Comparison of ENCODE assay signal across 9 mouse cellular contexts in the genomic region with DNA sequence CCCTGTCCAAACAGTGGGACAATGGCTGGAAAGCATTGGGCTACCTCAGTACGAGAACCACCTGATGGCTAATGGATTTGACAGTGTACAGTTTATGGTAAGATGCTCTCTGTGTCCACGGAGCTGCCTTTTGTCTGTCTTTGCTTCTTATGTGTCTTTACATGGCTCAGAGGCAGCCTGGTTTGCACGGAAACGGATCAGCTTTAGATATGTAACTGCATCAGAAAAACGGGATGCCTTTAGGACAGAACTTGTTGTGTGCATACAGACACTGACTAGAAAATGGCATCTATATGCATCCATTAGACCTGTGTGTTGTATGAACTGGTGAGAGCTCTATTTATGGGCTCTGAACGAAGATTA.
DNase-seq lines count a peak whose midpoint lies in the region; ATAC-seq lines count a peak whose summit lies in the region.
"Had no signal": no experiment of that assay in that cellular context is flagged by ENCODE, and none has a peak within 500 bp of the region (broad histone marks: within the 10 kb centered on the region; RNA-seq: fewer than 3 reads in every experiment).

No protein-coding gene starts in this region.

- H3K9me3 ChIP-seq in heart, embryonic 12.5 days (replicated peaks) = 0 out of 2 replicates have a peak, but pooled peaks cover 2% of the 10 kb centered on the region
- H3K9me3 ChIP-seq in neural tube, embryonic 11.5 days (ENCODE audit: control insufficient read depth, low read length) = no peaks in the 10 kb centered on the region
- no peaks in the 10 kb centered on the region for H3K9me3 ChIP-seq in hindbrain, embryonic 15.5 days
- no peaks in the 10 kb centered on the region for H3K9me3 ChIP-seq in neural tube, embryonic 15.5 days (replicated peaks)

- peak overlapping the region; percentile 63 for H3K4me2 ChIP-seq in heart, embryonic 12.5 days
- H3K4me2 ChIP-seq in neural tube, embryonic 11.5 days (ENCODE audit: low read depth) = peak overlapping the region; percentile 41
- peak overlapping the region; percentile 60 for H3K4me2 ChIP-seq in hindbrain, embryonic 15.5 days
- peak overlapping the region; percentile 63 for H3K4me2 ChIP-seq in neural tube, embryonic 15.5 days

- intact Hi-C loops in heart, postnatal 10 days (cut with DNase I) = no loop called here

- H3K4me1 ChIP-seq in heart, embryonic 12.5 days (replicated peaks) = peaks cover 8% of the 10 kb centered on the region; the same call in 1 of the 2 replicates
- 0 out of 2 replicates have a peak, but pooled peaks cover 2% of the 10 kb centered on the region for H3K4me1 ChIP-seq in neural tube, embryonic 11.5 days (ENCODE audit: control insufficient read depth, insufficient read depth, low read length)
- peaks cover 5% of the 10 kb centered on the region; the same call in 1 of the 2 replicates for H3K4me1 ChIP-seq in hindbrain, embryonic 15.5 days (replicated peaks)
- peaks cover 4% of the 10 kb centered on the region; the same call in 1 of the 2 replicates for H3K4me1 ChIP-seq in neural tube, embryonic 15.5 days
- H3K4me1 ChIP-seq: megakaryocyte, embryonic 14.5 days had no signal

- H3K4me3 ChIP-seq in heart, embryonic 12.5 days = peak overlapping the region; percentile 24
- no peak overlapping the region for H3K4me3 ChIP-seq in neural tube, embryonic 11.5 days (ENCODE audit: low read depth, low read length)
- H3K4me3 ChIP-seq in hindbrain, embryonic 15.5 days = peak overlapping the region; percentile 43
- peak overlapping the region; percentile 45 for H3K4me3 ChIP-seq in neural tube, embryonic 15.5 days (replicated peaks)

- no peaks in the 10 kb centered on the region for H3K36me3 ChIP-seq in heart, embryonic 12.5 days
- H3K36me3 ChIP-seq in neural tube, embryonic 11.5 days (ENCODE audit: control insufficient read depth, insufficient read depth, low read length) = no peaks in the 10 kb centered on the region
- H3K36me3 ChIP-seq in hindbrain, embryonic 15.5 days = no peaks in the 10 kb centered on the region
- no peaks in the 10 kb centered on the region for H3K36me3 ChIP-seq in neural tube, embryonic 15.5 days

- H3K9ac ChIP-seq in heart, embryonic 12.5 days = no peak overlapping the region
- H3K9ac ChIP-seq in neural tube, embryonic 11.5 days (ENCODE audit: low read length) = peak overlapping the region; percentile 28
- H3K9ac ChIP-seq in hindbrain, embryonic 15.5 days = peak overlapping the region; percentile 39
- H3K9ac ChIP-seq in neural tube, embryonic 15.5 days (replicated peaks) = peak overlapping the region; percentile 50

- no peak for ATAC-seq in heart, embryonic 12.5 days (ENCODE audit: insufficient number of reproducible peaks, low FRiP score)
- no peak for ATAC-seq in neural tube, embryonic 11.5 days (ENCODE audit: insufficient read depth, low FRiP score, low TSS enrichment)
- peak; percentile 42 for ATAC-seq in hindbrain, embryonic 15.5 days (ENCODE audit: low FRiP score, low read depth)
- no peak; the same call in 1 of the 2 replicates for ATAC-seq in neural tube, embryonic 15.5 days (ENCODE audit: low FRiP score)

- no peak overlapping the region for H3K27ac ChIP-seq in heart, embryonic 12.5 days (ENCODE audit: poor library complexity, severe bottlenecking)
- H3K27ac ChIP-seq in neural tube, embryonic 11.5 days (ENCODE audit: low read depth, low read length) = no peak overlapping the region
- H3K27ac ChIP-seq in hindbrain, embryonic 15.5 days (replicated peaks) = peak overlapping the region; percentile 83
- peak overlapping the region; percentile 84 for H3K27ac ChIP-seq in neural tube, embryonic 15.5 days (replicated peaks)

- no peak for DNase-seq in heart, postnatal 10 days
- no peak for DNase-seq in neural tube, embryonic 11.5 days (ENCODE audit: low spot score)
- DNase-seq in neural tube, embryonic 10.5 days (ENCODE audit: extremely low spot score, low spot score) = no peak
- no peak for DNase-seq in c-Kit-positive CD71-positive TER-119-positive erythroid progenitor cells, embryonic 14.5 days (ENCODE audit: low spot score)
- DNase-seq in testis, postnatal 14 days (ENCODE audit: low spot score) = no peak

- WGBS in heart, embryonic 12.5 days = 65% methylated on average over 6 of the region's 6 CpGs
- 76% methylated on average over 6 of the region's 6 CpGs for WGBS in neural tube, embryonic 11.5 days
- 36% methylated on average over 6 of the region's 6 CpGs for WGBS in hindbrain, embryonic 15.5 days
- WGBS in neural tube, embryonic 15.5 days = 38% methylated on average over 6 of the region's 6 CpGs

- no peaks in the 10 kb centered on the region for H3K27me3 ChIP-seq in heart, embryonic 12.5 days (replicated peaks)
- H3K27me3 ChIP-seq in neural tube, embryonic 11.5 days (ENCODE audit: control insufficient read depth, insufficient read depth, low read length) = no peaks in the 10 kb centered on the region
- no peaks in the 10 kb centered on the region for H3K27me3 ChIP-seq in hindbrain, embryonic 15.5 days
- H3K27me3 ChIP-seq in neural tube, embryonic 15.5 days (replicated peaks) = no peaks in the 10 kb centered on the region
- H3K27me3 ChIP-seq: megakaryocyte, embryonic 14.5 days had no signal

Comparison
In these comparisons a context has a peak if more than half of its experiments do, and no peak if none do; other contexts are left out.
1. H3K27ac ChIP-seq: peak in hindbrain, embryonic 15.5 days (single experiment) and neural tube, embryonic 15.5 days (single experiment); none in heart, embryonic 12.5 days (single experiment) and neural tube, embryonic 11.5 days (single experiment).
2. Peak in every context shown above with its lines, with median percentiles within 50 percentile points of each other: H3K4me2 ChIP-seq.